Mouse (Mus musculus) cortical plate, adult 2 months (tissue): Measurements from ENCODE around the gene Ccser1. TPM values are rescaled to one million over a fixed set of nuclear protein-coding genes. Genes with fewer than 3 reads are reported as not detected.
A peak's percentile ranks its signal among the peaks of the same experiment; 100 is the strongest.

ENCODE experiments used
- H3K27ac ChIP-seq: fragments of 200-500 bp; 2 replicates; pipeline ENCODE4 v1.5.1; 2012; ENCODE audit warnings: low read length, control low read depth, inconsistent platforms; ENCODE audit not compliant: insufficient read depth
- H3K4me1 ChIP-seq: fragments of 200-500 bp; 2 replicates; pipeline ENCODE4 v1.6.1; 2011; ENCODE audit warnings: low read length; ENCODE audit not compliant: control insufficient read depth, insufficient read depth
- H3K4me3 ChIP-seq: fragments of 200-500 bp; 2 replicates; pipeline ENCODE4 v1.5.1; 2011; ENCODE audit warnings: mild to moderate bottlenecking, low read length, control low read depth; ENCODE audit not compliant: insufficient read depth
- CTCF ChIP-seq: fragments of 200-500 bp; IDR thresholded peaks from 2 replicates; pipeline ENCODE4 v1.5.1; 2011; ENCODE audit warnings: mild to moderate bottlenecking, control low read depth, low read length; ENCODE audit not compliant: insufficient read depth; ENCODE audit errors: extremely low read depth
- POLR2A ChIP-seq: fragments of 200-500 bp; IDR thresholded peaks from 2 replicates; pipeline ENCODE4 v1.6.1; 2011; ENCODE audit warnings: mild to moderate bottlenecking, low read length, control low read depth; ENCODE audit not compliant: insufficient read depth; ENCODE audit errors: extremely low read depth
- polyA plus RNA-seq: library from polyadenylated mRNA; depleted of rRNA; stranded (reverse); fragments of >200 nt; gene quantifications from 2 replicates; pipeline ENCODE4 v1.2.3, GENCODE M21; 2012; rRNA removed

Gene Ccser1
- 10.1 and 11.7 TPM in 2 replicates for polyA plus RNA-seq

GRCm38 (mm10) chr6:61179949-61180755, at the start of gene Ccser1:
Gene Ccser1, plus strand, starts transcription at chr6:61180324.
- peak within 1 kb of the TSS; percentile 86 for H3K27ac ChIP-seq
- TF ChIP-seq POLR2A = 0 out of 2 replicates have a peak, but pooled peaks have one; percentile 23
- TF ChIP-seq CTCF = no peak
- no peaks in the 10 kb centered on the region for H3K4me1 ChIP-seq
- H3K4me3 ChIP-seq = peak within 1 kb of the TSS; percentile 57

DNA sequence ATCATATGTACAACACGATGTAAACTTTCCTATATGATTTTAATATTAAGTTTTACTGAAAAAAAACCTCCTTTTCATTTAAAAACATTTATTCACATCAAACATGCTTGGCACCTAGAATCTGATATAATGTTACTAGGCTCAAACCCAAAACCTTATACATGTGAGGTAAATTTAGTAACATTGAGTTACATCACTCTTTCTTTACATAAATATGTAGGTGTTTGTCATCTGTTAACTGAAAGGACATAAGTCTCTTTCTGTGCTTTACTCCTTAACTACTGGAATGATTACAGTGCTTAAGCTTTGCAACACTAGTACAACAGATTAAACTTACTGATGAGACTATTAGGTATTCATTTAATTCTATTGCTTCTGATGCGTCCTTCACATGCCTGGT, 43.7 kb upstream of the Ccser1 start:
- TF ChIP-seq POLR2A (no peak), CTCF (no peak)
- H3K4me3 ChIP-seq = no peak overlapping the region
- H3K27ac ChIP-seq = no peak overlapping the region
- no peaks in the 10 kb centered on the region for H3K4me1 ChIP-seq

GRCm38 (mm10) chr6:61143031-61143430, 37.1 kb upstream of the Ccser1 start:
- no peak overlapping the region for H3K27ac ChIP-seq
- H3K4me1 ChIP-seq = no peaks in the 10 kb centered on the region
- H3K4me3 ChIP-seq = no peak overlapping the region
- TF ChIP-seq POLR2A = no peak
- TF ChIP-seq CTCF = no peak

GRCm38 (mm10) chr6:61152924-61153323, 27.2 kb upstream of the Ccser1 start:
- TF ChIP-seq POLR2A (no peak), CTCF (no peak)
- Histone ChIP-seq H3K27ac (no peak overlapping the region), H3K4me1 (no peaks in the 10 kb centered on the region), H3K4me3 (no peak overlapping the region)

- no peak for TF ChIP-seq POLR2A
- no peak for TF ChIP-seq CTCF
- Histone ChIP-seq H3K4me3 (no peak overlapping the region), H3K27ac (no peak overlapping the region), H3K4me1 (no peaks in the 10 kb centered on the region)
Measured at GRCm38 (mm10) chr6:61154654-61155053, 25.5 kb upstream of the Ccser1 start.

- no peaks in the 10 kb centered on the region for H3K4me1 ChIP-seq
- no peak overlapping the region for H3K4me3 ChIP-seq
- no peak overlapping the region for H3K27ac ChIP-seq
- TF ChIP-seq CTCF (no peak), POLR2A (no peak)
Measured at GRCm38 (mm10) chr6:61155059-61155629, 25.0 kb upstream of the Ccser1 start.

DNA sequence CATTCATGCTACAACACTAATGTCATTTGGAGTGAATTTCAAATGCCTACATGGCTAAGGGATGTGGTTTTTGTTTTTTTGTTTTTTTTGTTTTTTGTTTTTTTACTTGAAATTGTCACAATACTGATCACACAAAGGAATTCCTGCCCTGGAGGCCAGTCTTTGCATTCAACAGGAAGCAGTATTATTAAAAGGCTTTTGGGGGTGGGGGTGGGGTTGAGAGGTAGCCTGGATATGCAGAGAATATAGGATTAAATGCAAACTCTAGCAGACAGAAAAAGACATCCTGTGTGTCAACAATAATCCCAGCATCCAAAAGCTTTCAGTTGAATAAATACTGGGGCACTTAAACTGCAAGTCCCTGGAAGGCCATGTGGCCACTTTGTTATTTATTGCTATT, 24.4 kb upstream of the Ccser1 start:
- no peak overlapping the region for H3K27ac ChIP-seq
- H3K4me1 ChIP-seq = no peaks in the 10 kb centered on the region
- H3K4me3 ChIP-seq = no peak overlapping the region
- TF ChIP-seq POLR2A = no peak
- TF ChIP-seq CTCF = no peak

GRCm38 (mm10) chr6:61162117-61162516, 18.0 kb upstream of the Ccser1 start:
- no peak overlapping the region for H3K4me3 ChIP-seq
- no peak overlapping the region for H3K27ac ChIP-seq
- H3K4me1 ChIP-seq = no peaks in the 10 kb centered on the region
- TF ChIP-seq POLR2A (no peak), CTCF (no peak)

DNA sequence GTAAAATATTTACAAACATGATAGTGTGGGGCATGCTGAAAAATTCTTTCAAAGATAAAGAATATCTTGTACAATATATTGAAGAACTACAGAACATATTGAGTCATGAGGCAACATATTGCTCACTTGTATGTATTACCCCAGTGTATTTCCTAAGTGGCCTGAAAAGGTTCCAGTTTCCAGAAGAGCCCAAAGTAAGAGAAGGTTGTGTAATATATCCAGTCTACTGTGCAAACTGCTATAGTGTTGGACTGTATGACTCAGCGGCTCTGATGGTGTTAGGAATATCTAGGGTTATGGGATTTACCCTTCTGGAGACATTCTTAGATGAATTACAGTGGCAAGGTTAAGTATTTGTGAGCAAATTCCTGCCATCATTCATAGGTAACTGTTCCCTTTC, 13.2 kb upstream of the Ccser1 start:
- H3K4me3 ChIP-seq = no peak overlapping the region
- TF ChIP-seq POLR2A (no peak), CTCF (no peak)
- no peak overlapping the region for H3K27ac ChIP-seq
- H3K4me1 ChIP-seq = no peaks in the 10 kb centered on the region

DNA sequence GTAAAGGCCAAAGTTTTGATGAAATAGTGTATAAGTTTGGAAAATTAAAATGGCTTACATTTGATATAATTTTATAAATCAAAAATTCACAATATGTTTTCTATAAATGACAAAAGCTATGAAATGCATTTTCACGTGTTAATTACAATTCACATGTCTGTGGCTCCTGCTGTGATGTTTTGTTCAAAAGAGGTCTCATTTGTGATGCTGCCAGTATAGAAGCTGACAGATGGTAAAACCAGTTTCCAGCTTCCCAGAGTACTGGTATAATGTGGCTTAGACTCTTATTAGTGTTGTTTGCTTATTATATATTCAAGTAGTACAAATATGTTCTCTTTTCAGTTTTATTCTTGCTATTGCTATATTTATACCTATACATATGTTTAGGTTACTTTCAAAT, 4.0 kb upstream of the Ccser1 start:
- no peaks in the 10 kb centered on the region for H3K4me1 ChIP-seq
- no peak overlapping the region for H3K4me3 ChIP-seq
- TF ChIP-seq CTCF (no peak), POLR2A (no peak)
- no peak overlapping the region for H3K27ac ChIP-seq
